Mouse (Mus musculus) neural tube, embryonic 14.5 days (tissue): ENCODE data around the gene Gp1bb. TPM values are rescaled to one million over a fixed set of nuclear protein-coding genes. Genes with fewer than 3 reads are reported as not detected.

Experiments used
- ATAC-seq: fragments of 200-750 bp; cut with Nextera tagmentation; 2 replicates; pipeline ENCODE4 v1.8.0; 2017; ENCODE audit warnings: low read depth, mild to moderate bottlenecking, moderate TSS enrichment, moderate library complexity
- H3K27ac ChIP-seq: fragments of 300-500 bp; sonication (generic); 2 replicates; pipeline ENCODE4 v1.5.1; 2014; ENCODE audit warnings: low read depth, mild to moderate bottlenecking, control low read depth, low read length, moderate library complexity, mixed read lengths
- H3K27me3 ChIP-seq: fragments of 300-500 bp; sonication (generic); 2 replicates; pipeline ENCODE4 v1.6.1; 2014; ENCODE audit warnings: low read length; ENCODE audit not compliant: control insufficient read depth, insufficient read depth
- H3K36me3 ChIP-seq: fragments of 300-500 bp; sonication (generic); 2 replicates; pipeline ENCODE4 v1.6.1; 2014; ENCODE audit warnings: low read length, mixed read lengths; ENCODE audit not compliant: control insufficient read depth, insufficient read depth
- H3K4me1 ChIP-seq: fragments of 300-500 bp; sonication (generic); 2 replicates; pipeline ENCODE4 v1.6.1; 2014; ENCODE audit warnings: low read length; ENCODE audit not compliant: control insufficient read depth, insufficient read depth
- H3K4me2 ChIP-seq: fragments of 300-500 bp; sonication (generic); 2 replicates; pipeline ENCODE4 v1.6.1; 2014; ENCODE audit warnings: mild to moderate bottlenecking, low read depth, low read length, control low read depth
- H3K4me3 ChIP-seq: fragments of 300-500 bp; sonication (generic); 2 replicates; pipeline ENCODE4 v1.5.1; 2014; ENCODE audit warnings: low read depth, low read length, control low read depth, mixed read lengths
- H3K9ac ChIP-seq: fragments of 300-500 bp; sonication (generic); replicated peaks from 2 replicates; pipeline ENCODE4 v1.6.1; 2014; ENCODE audit warnings: low read depth, mild to moderate bottlenecking, control low read depth, low read length, mixed read lengths
- H3K9me3 ChIP-seq: fragments of 300-500 bp; sonication (generic); 2 replicates; pipeline ENCODE4 v1.6.1; 2016; ENCODE audit warnings: low read length; ENCODE audit not compliant: control insufficient read depth
- WGBS: fragments of 180-500 bp; shearing (Covaris S2); extraction: QIAGEN DNeasy Blood & Tissue Kit; methylation state at CpG from one replicate; pipeline ENCODE4 v1.1.7; 2014; 5-methylcytosine and 5-hydroxymethylcytosine counted together
- polyA plus RNA-seq: library from polyadenylated mRNA; unstranded; fragments of >200 nt; fragmentation: Nextera tagmentation; extraction: Ambion mirVana; gene quantifications from 2 replicates; pipeline ENCODE4 v1.2.1, GENCODE M21; 2014

The Gp1bb gene
- polyA plus RNA-seq, 1 experiment from 2014 or later: 11.5 TPM

- ATAC-seq: no peak
- H3K36me3 ChIP-seq: no peaks in the 10 kb centered on the region
- no peaks in the 10 kb centered on the region for H3K9me3 ChIP-seq
- no peak overlapping the region for H3K27ac ChIP-seq
- peaks cover under 1% of the 10 kb centered on the region; the same call in 1 of the 2 replicates for H3K27me3 ChIP-seq
- no peak overlapping the region for H3K4me2 ChIP-seq
- H3K4me3 ChIP-seq: no peak overlapping the region
- H3K4me1 ChIP-seq: peaks cover 15% of the 10 kb centered on the region
- WGBS: 55% methylated on average over 7 of the region's 7 CpGs
- H3K9ac ChIP-seq: no peak overlapping the region
These were observed 8.9 kb upstream of the Gp1bb start for GRCm38 (mm10) chr16:18631141-18631540.

GRCm38 (mm10) chr16:18630291-18630690 lies 8.1 kb upstream of the Gp1bb start:
- Histone ChIP-seq H3K27me3 (peaks cover 9% of the 10 kb centered on the region; the same call in 1 of the 2 replicates), H3K9me3 (no peaks in the 10 kb centered on the region), H3K4me1 (peaks cover 21% of the 10 kb centered on the region), H3K4me2 (peak overlapping the region; percentile 68), H3K27ac (peak overlapping the region; percentile 90), H3K9ac (peak overlapping the region; percentile 96), H3K4me3 (peak overlapping the region; percentile 85), H3K36me3 (no peaks in the 10 kb centered on the region)
- peak; percentile 6 for ATAC-seq
- WGBS: 56% methylated on average over 5 of the region's 5 CpGs

- ATAC-seq: peak; percentile 50
- Histone ChIP-seq H3K27ac (peak within 1 kb of the TSS; percentile 90), H3K9me3 (no peaks in the 10 kb centered on the region), H3K4me2 (peak within 1 kb of the TSS; percentile 68), H3K4me1 (peaks cover 21% of the 10 kb centered on the region), H3K36me3 (peaks cover 6% of the 10 kb centered on the region; the same call in 1 of the 2 replicates), H3K9ac (peak within 1 kb of the TSS; percentile 96), H3K4me3 (peak within 1 kb of the TSS; percentile 85), H3K27me3 (peaks cover 15% of the 10 kb centered on the region)
- WGBS: 0% methylated on average over 65 of the region's 93 CpGs
These were observed 7.4 kb upstream of the Gp1bb start, which contains the start of gene Sept5 for GRCm38 (mm10) chr16:18629390-18630231. Sept5 (minus strand) TSS chr16:18629954.

- ATAC-seq: no peak
These were observed 6.7 kb upstream of the Gp1bb start for GRCm38 (mm10) chr16:18628948-18629340.

GRCm38 (mm10) chr16:18628206-18628947 lies 6.2 kb upstream of the Gp1bb start:
- peak overlapping the region; percentile 68 for H3K4me2 ChIP-seq
- H3K9ac ChIP-seq: peak overlapping the region; percentile 96
- ATAC-seq: peak; percentile 5; the same call in 1 of the 2 replicates
- H3K4me3 ChIP-seq: peak overlapping the region; percentile 85
- WGBS: 46% methylated on average over 7 of the region's 7 CpGs
- H3K4me1 ChIP-seq: peaks cover 21% of the 10 kb centered on the region
- peaks cover 18% of the 10 kb centered on the region for H3K36me3 ChIP-seq
- peaks cover 27% of the 10 kb centered on the region for H3K27me3 ChIP-seq
- H3K9me3 ChIP-seq: no peaks in the 10 kb centered on the region
- peak overlapping the region; percentile 90; the same call in 1 of the 2 replicates for H3K27ac ChIP-seq

More at GRCm38 (mm10) chr16:18628948-18629340, 6.7 kb upstream of the Gp1bb start:
- peak overlapping the region; percentile 85 for H3K4me3 ChIP-seq
- WGBS: 63% methylated on average over 1 of the region's 2 CpGs
- peaks cover 21% of the 10 kb centered on the region for H3K27me3 ChIP-seq
- H3K36me3 ChIP-seq: peaks cover 13% of the 10 kb centered on the region
- H3K9me3 ChIP-seq: no peaks in the 10 kb centered on the region
- peak overlapping the region; percentile 96 for H3K9ac ChIP-seq
- H3K4me2 ChIP-seq: peak overlapping the region; percentile 68
- peak overlapping the region; percentile 90 for H3K27ac ChIP-seq
- H3K4me1 ChIP-seq: peaks cover 21% of the 10 kb centered on the region

GRCm38 (mm10) chr16:18627163-18627562 lies 5.0 kb upstream of the Gp1bb start:
- Histone ChIP-seq H3K4me2 (peak overlapping the region; percentile 68), H3K4me1 (peaks cover 21% of the 10 kb centered on the region), H3K36me3 (peaks cover 29% of the 10 kb centered on the region), H3K4me3 (0 out of 2 replicates have a peak overlapping the region, but pooled peaks have one; percentile 85), H3K9me3 (no peaks in the 10 kb centered on the region), H3K9ac (no peak overlapping the region; the same call in 1 of the 2 replicates), H3K27me3 (peaks cover 39% of the 10 kb centered on the region), H3K27ac (no peak overlapping the region)
- 47% methylated on average over 3 of the region's 3 CpGs for WGBS
- ATAC-seq: no peak

GRCm38 (mm10) chr16:18626376-18626878 lies 4.2 kb upstream of the Gp1bb start, which contains the start of gene Gm49601:
Gm49601 (minus strand) TSS chr16:18626427.
- H3K4me2 ChIP-seq: peak within 1 kb of the TSS; percentile 68
- 0% methylated on average over 63 of the region's 65 CpGs for WGBS
- peak; percentile 26 for ATAC-seq
- peak within 1 kb of the TSS; percentile 85 for H3K4me3 ChIP-seq
- H3K9ac ChIP-seq: peak within 1 kb of the TSS; percentile 55
- H3K4me1 ChIP-seq: peaks cover 21% of the 10 kb centered on the region
- no peaks in the 10 kb centered on the region for H3K9me3 ChIP-seq
- peaks cover 46% of the 10 kb centered on the region for H3K27me3 ChIP-seq
- peaks cover 29% of the 10 kb centered on the region for H3K36me3 ChIP-seq
- no peak within 1 kb of the TSS for H3K27ac ChIP-seq

GRCm38 (mm10) chr16:18625791-18626311 lies 3.6 kb upstream of the Gp1bb start:
- 12% methylated on average over 26 of the region's 26 CpGs for WGBS
- H3K9ac ChIP-seq: peak overlapping the region; percentile 55
- H3K27ac ChIP-seq: no peak overlapping the region
- H3K4me2 ChIP-seq: peak overlapping the region; percentile 68
- ATAC-seq: peak; percentile 3
- H3K4me3 ChIP-seq: peak overlapping the region; percentile 48
- peaks cover 27% of the 10 kb centered on the region for H3K4me1 ChIP-seq
- H3K27me3 ChIP-seq: peaks cover 50% of the 10 kb centered on the region
- peaks cover 29% of the 10 kb centered on the region for H3K36me3 ChIP-seq
- no peaks in the 10 kb centered on the region for H3K9me3 ChIP-seq
